In the genomic region with DNA sequence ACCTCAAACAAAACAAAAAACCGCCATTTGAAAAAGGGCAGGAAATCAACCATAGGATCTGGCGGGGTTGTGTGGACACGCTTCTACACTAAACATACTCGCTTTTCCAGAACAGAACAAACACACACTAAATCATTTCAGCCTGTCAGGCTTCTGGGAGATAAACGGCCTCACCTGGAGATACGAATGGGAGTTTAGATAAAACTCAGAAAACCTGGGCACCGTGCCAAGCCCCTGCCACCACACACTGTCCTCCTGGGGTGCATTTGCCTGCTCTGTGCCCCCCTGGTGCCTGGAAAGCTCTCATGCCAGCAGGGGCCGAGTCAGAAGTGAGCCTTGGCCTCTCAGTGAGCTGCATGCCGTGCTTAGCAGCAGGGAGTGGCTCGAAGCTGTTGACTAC, we compare ENCODE assay signal across 9 mouse cellular contexts. TPM values are rescaled to one million over a fixed set of nuclear protein-coding genes. Genes with fewer than 3 reads are reported as not detected.
DNase-seq lines count a peak whose midpoint lies in the region; ATAC-seq and TF ChIP-seq lines count a peak whose summit lies in the region.
"Had no signal": no experiment of that assay in that cellular context is flagged by ENCODE, and none has a peak within 500 bp of the region (broad histone marks: within the 10 kb centered on the region; RNA-seq: fewer than 3 reads in every experiment).

No protein-coding gene starts in this region.

- no peak for TF ChIP-seq CTCF in kidney, adult 2 months (conservative IDR thresholded peaks at IDR 0.05; ENCODE audit: insufficient read depth, insufficient read length, low read depth, low read length)
- no peak for TF ChIP-seq CTCF in thymus, adult 2 months (IDR thresholded peaks at IDR 0.05; ENCODE audit: borderline replicate concordance, control insufficient read depth, extremely low read depth, insufficient read depth, low read length, poor library complexity)

- no peaks in the 10 kb centered on the region for H3K27me3 ChIP-seq in kidney, embryonic 14.5 days (ENCODE audit: control insufficient read depth, insufficient read depth, low read length)
- no peaks in the 10 kb centered on the region for H3K27me3 ChIP-seq in kidney, adult 2 months (replicated peaks; ENCODE audit: control insufficient read depth, insufficient read depth, low read length)
- H3K27me3 ChIP-seq in thymus, adult 2 months (ENCODE audit: control insufficient read depth, insufficient read depth, low read length), result no peaks in the 10 kb centered on the region
- H3K27me3 ChIP-seq in intestine, embryonic 16.5 days (replicated peaks; ENCODE audit: control insufficient read depth, insufficient read depth, low read length), result no peaks in the 10 kb centered on the region
- H3K27me3 ChIP-seq: midbrain, embryonic 12.5 days had no signal

- no peak overlapping the region for H3K4me2 ChIP-seq in kidney, embryonic 14.5 days (replicated peaks; ENCODE audit: low read depth, low read length)
- no peak overlapping the region for H3K4me2 ChIP-seq in intestine, embryonic 16.5 days (ENCODE audit: low read depth, low read length)
- H3K4me2 ChIP-seq: midbrain, embryonic 12.5 days had no signal

- no peak for DNase-seq in kidney, adult 2 months
- DNase-seq in thymus, adult 2 months, result no peak
- no peak for DNase-seq in thymus, adult 18-20 months
- DNase-seq in urinary bladder, postnatal 14 days (ENCODE audit: low spot score), result peak; percentile 75
- no peak for DNase-seq in left cerebral cortex, postnatal 14 days (ENCODE audit: low spot score in 2 of 2)
- no peak for DNase-seq in layer of hippocampus, postnatal 36 days

- no peak overlapping the region for H3K9ac ChIP-seq in kidney, embryonic 14.5 days (ENCODE audit: low read depth, low read length)
- H3K9ac ChIP-seq in intestine, embryonic 16.5 days (ENCODE audit: low read depth, low read length), result no peak overlapping the region; the same call in 1 of the 2 replicates
- H3K9ac ChIP-seq: midbrain, embryonic 12.5 days had no signal

- no peaks in the 10 kb centered on the region for H3K36me3 ChIP-seq in kidney, embryonic 14.5 days (ENCODE audit: control insufficient read depth, insufficient read depth, low read length)
- no peaks in the 10 kb centered on the region for H3K36me3 ChIP-seq in kidney, adult 2 months (ENCODE audit: control insufficient read depth, insufficient read depth, low read length)
- no peaks in the 10 kb centered on the region for H3K36me3 ChIP-seq in thymus, adult 2 months (ENCODE audit: control insufficient read depth, insufficient read depth, low read length)
- no peaks in the 10 kb centered on the region for H3K36me3 ChIP-seq in intestine, embryonic 16.5 days (ENCODE audit: control insufficient read depth, insufficient read depth, low read length)

- intact Hi-C loops in left cerebral cortex, postnatal 14 days (cut with DNase I), result loop anchor here (5.0 kb wide), 1 partner anchor 127 kb away; no protein-coding TSS in a partner anchor

- no peak for TF ChIP-seq POLR2A in kidney, adult 2 months (IDR thresholded peaks at IDR 0.05; ENCODE audit: low read depth, low read length)
- no peak for TF ChIP-seq POLR2A in thymus, adult 2 months (IDR thresholded peaks at IDR 0.05; ENCODE audit: control insufficient read depth, extremely low read depth, insufficient read depth, low read length, poor library complexity)

- WGBS in kidney, embryonic 14.5 days, result 22% methylated on average over 10 of the region's 10 CpGs
- whole genome bisulfite sequencing in kidney, adult 2 months, result 41% methylated on average over 10 of the region's 10 CpGs
- 8% methylated on average over 10 of the region's 10 CpGs for WGBS in thymus, adult 2 months
- 20% methylated on average over 10 of the region's 10 CpGs for WGBS in intestine, embryonic 16.5 days

- peak; percentile 28; the same call in 1 of the 2 replicates for ATAC-seq in kidney, embryonic 14.5 days (ENCODE audit: low FRiP score, low TSS enrichment)
- ATAC-seq in intestine, embryonic 16.5 days, result peak; percentile 70

- peaks cover 16% of the 10 kb centered on the region for H3K4me1 ChIP-seq in kidney, embryonic 14.5 days (ENCODE audit: control insufficient read depth, insufficient read depth, low read length)
- H3K4me1 ChIP-seq in kidney, adult 2 months (ENCODE audit: control insufficient read depth, insufficient read depth, low read length), result peaks cover 8% of the 10 kb centered on the region; the same call in 1 of the 2 replicates
- peaks cover 30% of the 10 kb centered on the region for H3K4me1 ChIP-seq in thymus, adult 2 months (replicated peaks; ENCODE audit: control insufficient read depth, insufficient read depth, low read length)
- peaks cover 14% of the 10 kb centered on the region for H3K4me1 ChIP-seq in intestine, embryonic 16.5 days (ENCODE audit: control insufficient read depth, insufficient read depth, low read length)
- H3K4me1 ChIP-seq: midbrain, embryonic 12.5 days had no signal

- no peak overlapping the region for H3K27ac ChIP-seq in kidney, embryonic 14.5 days (ENCODE audit: low read depth, low read length)
- no peak overlapping the region for H3K27ac ChIP-seq in kidney, adult 2 months (ENCODE audit: insufficient read depth, low read depth, low read length)
- peak overlapping the region; percentile 69 for H3K27ac ChIP-seq in thymus, adult 2 months (ENCODE audit: control insufficient read depth, insufficient read depth, low read length)
- no peak overlapping the region; the same call in 1 of the 2 replicates for H3K27ac ChIP-seq in intestine, embryonic 16.5 days (ENCODE audit: low read length)
- H3K27ac ChIP-seq: midbrain, embryonic 12.5 days had no signal

- H3K4me3 ChIP-seq in kidney, embryonic 14.5 days (ENCODE audit: low read length), result no peak overlapping the region
- H3K4me3 ChIP-seq in kidney, adult 2 months (ENCODE audit: insufficient read depth, low read depth, low read length), result no peak overlapping the region
- no peak overlapping the region for H3K4me3 ChIP-seq in thymus, adult 2 months (ENCODE audit: control insufficient read depth, insufficient read depth, low read length)
- H3K4me3 ChIP-seq in intestine, embryonic 16.5 days (ENCODE audit: low read length), result no peak overlapping the region
- H3K4me3 ChIP-seq: midbrain, embryonic 12.5 days had no signal

- H3K9me3 ChIP-seq in kidney, embryonic 14.5 days (ENCODE audit: control insufficient read depth, low read length), result no peaks in the 10 kb centered on the region; the same call in 1 of the 2 replicates
- H3K9me3 ChIP-seq in intestine, embryonic 16.5 days (ENCODE audit: control insufficient read depth, low read length), result no peaks in the 10 kb centered on the region

RNA-seq across cellular contexts. Expression of a gene that starts 30.8 kb away (rescaled TPM):
- polyA plus RNA-seq in kidney, embryonic 14.5 days (2014; fragmentation: Nextera tagmentation; extraction: Ambion mirVana), result 28.4 and 38.3 TPM in 2 replicates
- 29.2 and 31.7 TPM in 2 replicates for polyA plus RNA-seq in kidney, adult 2 months (2012; rRNA removed)
- 34.7 and 39.1 TPM in 2 replicates for polyA plus RNA-seq in thymus, adult 2 months (2012; rRNA removed)
- polyA plus RNA-seq in intestine, embryonic 16.5 days (2015; fragmentation: Nextera tagmentation; extraction: Ambion mirVana), result 36.7 and 37.3 TPM in 2 replicates
- 10 to 100 TPM; 29.4 to 32.2 TPM for total RNA-seq in left cerebral cortex, postnatal 14 days (2021)
- total RNA-seq in layer of hippocampus, postnatal 36 days (2021), result 10 to 100 TPM; 33.9 to 36.8 TPM

RNA-seq across cellular contexts. Expression of a gene that starts 50.4 kb away (rescaled TPM):
- polyA plus RNA-seq in kidney, embryonic 14.5 days (2014; fragmentation: Nextera tagmentation; extraction: Ambion mirVana), result 26.6 and 32.3 TPM in 2 replicates
- polyA plus RNA-seq in kidney, adult 2 months (2012; rRNA removed), result 0.74 and 0.98 TPM in 2 replicates
- 39.6 and 52.5 TPM in 2 replicates for polyA plus RNA-seq in thymus, adult 2 months (2012; rRNA removed)
- polyA plus RNA-seq in intestine, embryonic 16.5 days (2015; fragmentation: Nextera tagmentation; extraction: Ambion mirVana), result 20.0 and 22.9 TPM in 2 replicates
- under 1 TPM; 0.76 to 0.90 TPM for total RNA-seq in left cerebral cortex, postnatal 14 days (2021)
- total RNA-seq in layer of hippocampus, postnatal 36 days (2021), result under 1 TPM; 0.61 to 0.67 TPM

Comparison
In these comparisons a context has a peak if more than half of its experiments do, and no peak if none do; other contexts are left out.
1. RNA of a gene that starts 50.4 kb away (polyA plus RNA-seq): 39.6 to 52.5 TPM in thymus, adult 2 months, 26.6 to 32.3 TPM in kidney, embryonic 14.5 days and 20.0 to 22.9 TPM in intestine, embryonic 16.5 days; 0.74 to 0.98 TPM in kidney, adult 2 months; every median in the first group is over 10 times any median in the second.